ENCODE assay signal across 25 mouse cellular contexts in genomic region chr13:112473757-112474755, GRCm38 (mm10). TPM values are rescaled to one million over a fixed set of nuclear protein-coding genes. Genes with fewer than 3 reads are reported as not detected.
DNase-seq lines count a peak whose midpoint lies in the region; ATAC-seq and TF ChIP-seq lines count a peak whose summit lies in the region.
"Had no signal": no experiment of that assay in that cellular context is flagged by ENCODE, and none has a peak within 500 bp of the region (broad histone marks: within the 10 kb centered on the region; RNA-seq: fewer than 3 reads in every experiment).

No protein-coding gene starts in this region.

- ATAC-seq in granulocyte monocyte progenitor cell, adult 5-6 weeks (replicated peaks; ENCODE audit: poor library complexity, severe bottlenecking) = peak; percentile 79
- ATAC-seq in megakaryocyte, adult 5-6 weeks (ENCODE audit: poor library complexity, severe bottlenecking) = peak; percentile 52
- no peak for ATAC-seq in heart, embryonic 11.5 days (replicated peaks; ENCODE audit: insufficient number of reproducible peaks, low FRiP score, low TSS enrichment)
- ATAC-seq: forebrain, embryonic 13.5 days; liver, postnatal 0 days had no signal

- H3K36me3 ChIP-seq in thymus, adult 2 months (ENCODE audit: control insufficient read depth, insufficient read depth, low read length) = peaks cover 19% of the 10 kb centered on the region
- peaks cover 17% of the 10 kb centered on the region for H3K36me3 ChIP-seq in heart, embryonic 11.5 days (ENCODE audit: control insufficient read depth, insufficient read depth, low read length)

- peak overlapping the region; percentile 22 for H3K27ac ChIP-seq in thymus, adult 2 months (ENCODE audit: control insufficient read depth, insufficient read depth, low read length)
- H3K27ac ChIP-seq in heart, embryonic 11.5 days (ENCODE audit: low read depth, low read length) = no peak overlapping the region
- H3K27ac ChIP-seq: embryonic facial prominence, embryonic 13.5 days; forebrain, embryonic 13.5 days; gastrocnemius, adult 2 months; hindbrain, embryonic 12.5 days; layer of hippocampus, adult 2 months; limb, embryonic 12.5 days; neural tube, embryonic 15.5 days; stomach, embryonic 15.5 days had no signal

- no peak for TF ChIP-seq POLR2A in thymus, adult 2 months (IDR thresholded peaks at IDR 0.05; ENCODE audit: control insufficient read depth, extremely low read depth, insufficient read depth, low read length, poor library complexity)

- DNase-seq in thymus, adult 2 months = no peak
- DNase-seq in thymus, postnatal 36 days = no peak
- DNase-seq in CD4-positive, CD25-positive, alpha-beta regulatory T cell, adult 2 months (ENCODE audit: low read depth, low spot score) = peak; percentile 53
- no peak for DNase-seq in ovary, adult 18-20 months (ENCODE audit: low spot score)
- DNase-seq: cerebellum, adult 18-20 months; cerebellum, postnatal 36 days; embryo, embryonic 11 days; gastrocnemius, adult 2 months; heart, postnatal 10 days; kidney, postnatal 25 days; layer of hippocampus, postnatal 36 days; liver, postnatal 0 days had no signal

- no peak overlapping the region for H3K9ac ChIP-seq in heart, embryonic 11.5 days (ENCODE audit: low read depth, low read length)
- H3K9ac ChIP-seq: embryonic facial prominence, embryonic 13.5 days; forebrain, embryonic 13.5 days; heart, embryonic 12.5 days; hindbrain, embryonic 12.5 days; limb, embryonic 12.5 days; liver, postnatal 0 days; neural tube, embryonic 15.5 days; stomach, embryonic 15.5 days had no signal

- H3K27me3 ChIP-seq in thymus, adult 2 months (ENCODE audit: control insufficient read depth, insufficient read depth, low read length) = no peaks in the 10 kb centered on the region
- no peaks in the 10 kb centered on the region for H3K27me3 ChIP-seq in heart, embryonic 11.5 days (ENCODE audit: control insufficient read depth, insufficient read depth, low read length)
- H3K27me3 ChIP-seq: embryonic facial prominence, embryonic 13.5 days; forebrain, embryonic 13.5 days; heart, embryonic 12.5 days; hindbrain, embryonic 12.5 days; limb, embryonic 12.5 days; neural tube, embryonic 15.5 days; stomach, embryonic 15.5 days had no signal

- WGBS in thymus, adult 2 months = 60% methylated on average over 21 of the region's 21 CpGs
- 68% methylated on average over 21 of the region's 21 CpGs for WGBS in heart, embryonic 11.5 days (ENCODE audit: insufficient replicate concordance)

- H3K4me1 ChIP-seq in thymus, adult 2 months (replicated peaks; ENCODE audit: control insufficient read depth, insufficient read depth, low read length) = peaks cover 20% of the 10 kb centered on the region
- 0 out of 2 replicates have a peak, but pooled peaks cover 4% of the 10 kb centered on the region for H3K4me1 ChIP-seq in heart, embryonic 11.5 days (ENCODE audit: control insufficient read depth, insufficient read depth, low read length)
- H3K4me1 ChIP-seq: forebrain, embryonic 13.5 days; hindbrain, embryonic 12.5 days; stomach, embryonic 15.5 days had no signal

- H3K9me3 ChIP-seq in heart, embryonic 11.5 days (replicated peaks; ENCODE audit: control insufficient read depth, low read length) = no peaks in the 10 kb centered on the region
- H3K9me3 ChIP-seq: embryonic facial prominence, embryonic 13.5 days; forebrain, embryonic 13.5 days; hindbrain, embryonic 12.5 days; neural tube, embryonic 15.5 days; stomach, embryonic 15.5 days had no signal

- no peak overlapping the region for H3K4me2 ChIP-seq in heart, embryonic 11.5 days
- H3K4me2 ChIP-seq: embryonic facial prominence, embryonic 13.5 days; forebrain, embryonic 13.5 days; heart, embryonic 12.5 days; hindbrain, embryonic 12.5 days; limb, embryonic 12.5 days; liver, embryonic 11.5 days; neural tube, embryonic 15.5 days; stomach, embryonic 15.5 days had no signal

- H3K4me3 ChIP-seq in thymus, adult 2 months (ENCODE audit: control insufficient read depth, insufficient read depth, low read length) = no peak overlapping the region
- no peak overlapping the region for H3K4me3 ChIP-seq in heart, embryonic 11.5 days (ENCODE audit: low read depth, low read length)
- H3K4me3 ChIP-seq: embryonic facial prominence, embryonic 13.5 days; erythroblast, embryonic 14.5 days; forebrain, embryonic 13.5 days; heart, embryonic 12.5 days; hindbrain, embryonic 12.5 days; layer of hippocampus, adult 2 months; limb, embryonic 12.5 days; neural tube, embryonic 15.5 days; stomach, embryonic 15.5 days had no signal

- TF ChIP-seq CTCF in thymus, adult 2 months (IDR thresholded peaks at IDR 0.05; ENCODE audit: borderline replicate concordance, control insufficient read depth, extremely low read depth, insufficient read depth, low read length, poor library complexity) = no peak

RNA-seq across cellular contexts. Expression of gene Il6st, which starts 10.2 kb away (rescaled TPM):
- polyA plus RNA-seq in thymus, adult 2 months (2012; rRNA removed) = 38.1 and 45.8 TPM in 2 replicates
- total RNA-seq in granulocyte monocyte progenitor cell, adult 5-6 weeks (2014; fragmentation: Nextera tagmentation) = 47.5 and 70.5 TPM in 2 replicates
- 29.1 and 33.4 TPM in 2 replicates for total RNA-seq in granulocyte monocyte progenitor cell, adult 5-6 weeks (2017)
- total RNA-seq in megakaryocyte, adult 5-6 weeks (2015) = 77.4 and 84.3 TPM in 2 replicates
- total RNA-seq in megakaryocyte, adult 5-6 weeks (2017) = 94.6 and 108 TPM in 2 replicates
- polyA plus RNA-seq in heart, embryonic 11.5 days (2014; fragmentation: Nextera tagmentation; extraction: Ambion mirVana) = 50.0 and 68.2 TPM in 2 replicates
